Mouse (Mus musculus): ENCODE measurements around the gene Pcdh7.

DNA sequence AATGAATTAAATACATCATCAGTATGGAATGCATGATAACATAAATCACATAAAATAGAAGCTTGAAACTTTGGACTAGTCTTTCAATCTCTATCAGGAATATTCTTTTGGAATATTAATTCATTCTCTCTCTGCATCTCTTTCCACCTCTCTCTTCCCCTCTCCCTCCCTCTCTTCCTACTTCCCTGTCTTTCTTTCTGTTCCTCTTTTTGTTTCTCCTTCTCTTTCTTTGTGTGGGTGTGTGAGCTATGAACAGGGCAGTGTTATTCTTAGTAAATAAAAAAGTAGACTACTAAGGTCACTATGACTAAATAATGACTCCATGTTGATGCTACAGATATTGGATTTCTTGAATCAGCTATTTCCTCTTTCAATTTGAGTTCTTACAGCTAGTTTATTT is 167.2 kb downstream of the Pcdh7 start:
- TF ChIP-seq CTCF (IDR thresholded peaks at IDR 0.05; ENCODE audit: low read depth) = no peak
- TF ChIP-seq EP300 (IDR thresholded peaks at IDR 0.05; ENCODE audit: low read depth) = no peak

Measured in liver, embryonic 14.5 days (tissue).